Mouse (Mus musculus): ENCODE data around the gene Rack1.
"Not testable (repeated sequence)": the region's sequence is repeated elsewhere in the genome, so short reads cannot be mapped to it uniquely, and the experiment has no call there.

Gene Rack1

DNA sequence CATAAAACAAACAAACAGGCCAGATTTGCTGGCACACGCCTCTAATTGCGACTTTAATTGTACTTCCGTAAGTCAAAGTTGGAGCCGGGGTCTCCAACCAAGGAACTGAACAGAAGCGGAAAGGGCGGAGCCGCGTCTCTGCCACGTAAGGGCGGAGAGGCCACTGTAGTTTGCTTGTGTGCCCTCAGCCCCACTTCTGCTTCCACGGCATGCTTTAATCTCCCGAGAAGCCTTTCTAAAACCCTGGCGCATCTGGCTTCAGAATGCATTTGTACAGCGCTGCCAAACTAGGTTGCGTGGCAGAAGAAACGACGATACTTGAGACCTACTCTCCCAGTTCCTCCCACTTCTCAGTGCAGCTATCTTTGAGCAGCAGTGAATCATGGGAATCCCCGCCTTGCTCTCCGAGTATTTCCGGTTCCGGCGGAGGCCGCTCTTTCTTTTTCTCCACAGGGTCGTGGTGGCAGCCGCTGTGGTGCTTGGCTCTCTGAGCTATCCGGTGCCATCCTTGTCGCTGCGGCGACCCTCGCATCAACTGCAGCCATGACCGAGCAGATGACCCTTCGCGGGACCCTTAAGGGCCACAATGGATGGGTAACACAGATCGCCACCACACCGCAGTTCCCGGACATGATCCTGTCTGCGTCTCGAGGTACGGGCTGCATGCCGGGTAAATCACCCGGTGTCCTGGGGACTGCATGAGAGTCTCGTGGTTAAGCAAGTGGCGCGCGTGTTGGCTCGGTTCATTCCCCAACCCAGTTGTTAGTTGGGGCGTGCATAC, at the start of gene Rack1:
TSS of gene Rack1 (plus strand) at position 412 of the 781 bp plus-strand sequence.
- DNase-seq = peak; percentile 90

DNA sequence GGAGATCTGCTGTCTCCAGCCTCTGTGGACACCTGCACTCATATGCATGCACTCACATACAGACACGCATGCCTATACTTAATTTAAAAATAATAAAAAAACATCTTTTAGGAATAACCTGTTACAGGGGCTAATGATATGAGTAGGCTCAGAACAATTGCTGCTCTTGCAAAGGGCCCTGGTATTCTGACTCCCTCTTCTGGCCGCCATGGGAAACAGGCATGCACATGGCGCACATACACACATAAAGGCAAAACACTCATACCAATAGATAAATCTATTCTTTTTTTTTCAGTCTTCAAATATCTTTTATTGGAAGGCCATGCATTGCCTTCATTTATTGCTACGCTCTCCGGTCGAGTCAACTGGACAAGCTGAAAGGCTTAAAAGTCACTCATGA, 49.7 kb upstream of the Rack1 start:
- no peak for DNase-seq

DNA sequence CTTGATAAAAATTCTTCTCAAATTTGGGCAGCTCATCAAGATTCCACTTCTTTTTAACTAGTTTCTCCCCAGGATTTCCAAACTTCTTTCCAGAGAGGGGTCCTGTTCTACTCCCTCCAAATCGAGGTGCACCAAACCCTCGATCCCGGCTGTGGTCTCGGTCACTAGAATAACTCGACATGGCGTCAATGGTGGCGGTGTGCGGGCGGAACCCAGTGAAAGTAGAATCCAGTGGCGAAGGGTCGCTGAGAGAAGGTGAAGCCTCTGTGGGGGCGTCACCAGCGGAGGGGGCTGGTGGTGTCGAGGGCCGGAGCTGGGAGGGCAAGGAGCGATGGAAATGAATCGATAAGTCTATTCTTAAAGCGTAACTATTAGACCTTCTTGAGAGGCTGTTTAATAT, 46.6 kb upstream of the Rack1 start:
- DNase-seq = not testable (repeated sequence)

DNA sequence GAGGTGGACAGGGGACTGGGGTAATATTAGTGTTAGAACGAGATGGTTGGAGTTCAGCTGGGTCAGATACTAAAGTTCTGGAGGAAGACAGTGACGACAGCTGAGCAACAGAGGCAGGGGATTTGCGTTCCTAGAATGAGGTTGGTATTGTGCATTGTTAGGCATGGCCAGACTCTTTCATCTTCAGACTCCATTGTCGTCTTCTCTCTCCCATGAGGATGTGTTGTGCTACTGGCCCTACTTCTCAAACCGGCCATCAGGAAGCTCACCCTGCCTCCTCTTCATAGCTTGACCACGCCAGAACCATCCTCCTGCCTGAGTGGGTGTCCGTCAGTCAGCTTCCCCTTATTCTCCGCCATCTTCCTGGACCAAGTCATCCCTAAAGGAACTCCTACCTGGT, 41.1 kb upstream of the Rack1 start:
- no peak for DNase-seq

DNA sequence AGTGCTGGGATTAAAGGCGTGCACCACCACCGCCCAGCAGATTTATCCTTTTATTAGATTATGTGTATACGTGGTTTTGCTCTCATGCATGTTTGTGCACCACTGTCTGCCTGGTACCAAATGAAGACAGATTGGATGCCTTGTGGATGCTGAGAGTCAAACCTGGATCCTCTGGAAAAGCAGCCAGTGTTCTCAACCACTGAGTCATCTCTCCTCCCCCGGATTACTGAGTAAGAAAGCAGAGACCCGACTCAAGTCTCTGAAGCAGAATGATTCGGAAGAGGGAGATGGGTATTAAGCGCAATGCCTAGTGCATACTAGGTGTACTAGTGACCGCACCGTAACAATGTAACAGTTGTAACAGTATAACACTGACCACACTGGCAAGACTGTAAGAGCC, 36.0 kb upstream of the Rack1 start:
- no peak for DNase-seq

DNA sequence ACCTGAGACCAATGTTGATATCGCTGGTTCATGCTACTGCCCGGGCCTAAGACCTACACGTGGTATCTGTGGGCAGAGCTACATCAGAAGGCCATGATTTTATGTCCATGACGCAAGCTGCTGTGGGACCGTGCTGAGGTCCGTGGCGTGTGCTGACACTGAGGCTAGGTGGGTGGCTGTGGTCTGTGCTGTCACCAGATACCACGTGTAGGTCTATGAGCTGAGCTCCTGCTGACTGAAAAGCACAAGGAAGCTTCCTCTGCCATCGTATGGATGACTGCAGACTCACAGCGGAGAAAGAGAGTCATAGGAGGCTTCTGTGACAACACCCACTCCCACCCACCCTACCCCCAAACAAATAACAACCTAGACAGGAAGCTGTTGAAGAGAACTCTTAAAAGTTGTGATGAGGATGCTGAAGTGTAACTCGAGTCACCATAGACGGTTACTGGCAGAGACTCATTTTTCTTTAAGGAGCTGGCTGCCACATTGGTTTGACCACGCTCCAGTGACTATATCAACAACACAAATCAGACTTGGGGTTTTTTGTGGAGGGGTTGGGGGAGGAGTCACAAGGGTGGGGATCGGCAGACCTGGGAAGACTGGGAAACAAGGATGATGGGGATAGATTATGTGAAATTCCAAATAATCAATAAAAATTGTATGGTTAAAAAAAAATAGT, 32.8 kb upstream of the Rack1 start:
- DNase-seq = no peak

DNA sequence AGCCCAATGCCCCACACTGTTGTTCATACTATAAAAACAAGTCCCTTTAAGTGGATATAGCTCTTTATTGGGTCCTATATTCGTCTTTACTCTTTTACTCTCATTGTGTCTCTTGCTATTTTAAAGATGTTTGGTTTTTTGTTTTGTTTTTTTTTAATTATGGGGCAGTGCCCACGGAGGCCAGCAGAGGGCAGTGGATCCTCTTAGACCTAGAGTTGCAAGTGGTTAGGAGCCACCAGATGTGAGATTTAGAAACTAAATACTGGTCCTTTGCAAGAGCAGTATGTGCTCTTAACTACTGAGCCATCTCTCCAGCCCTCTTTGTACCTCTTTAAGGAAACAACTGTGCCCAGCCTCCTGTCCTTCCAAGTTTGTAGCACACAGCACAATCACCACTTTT, 28.4 kb upstream of the Rack1 start:
- no peak for DNase-seq

DNA sequence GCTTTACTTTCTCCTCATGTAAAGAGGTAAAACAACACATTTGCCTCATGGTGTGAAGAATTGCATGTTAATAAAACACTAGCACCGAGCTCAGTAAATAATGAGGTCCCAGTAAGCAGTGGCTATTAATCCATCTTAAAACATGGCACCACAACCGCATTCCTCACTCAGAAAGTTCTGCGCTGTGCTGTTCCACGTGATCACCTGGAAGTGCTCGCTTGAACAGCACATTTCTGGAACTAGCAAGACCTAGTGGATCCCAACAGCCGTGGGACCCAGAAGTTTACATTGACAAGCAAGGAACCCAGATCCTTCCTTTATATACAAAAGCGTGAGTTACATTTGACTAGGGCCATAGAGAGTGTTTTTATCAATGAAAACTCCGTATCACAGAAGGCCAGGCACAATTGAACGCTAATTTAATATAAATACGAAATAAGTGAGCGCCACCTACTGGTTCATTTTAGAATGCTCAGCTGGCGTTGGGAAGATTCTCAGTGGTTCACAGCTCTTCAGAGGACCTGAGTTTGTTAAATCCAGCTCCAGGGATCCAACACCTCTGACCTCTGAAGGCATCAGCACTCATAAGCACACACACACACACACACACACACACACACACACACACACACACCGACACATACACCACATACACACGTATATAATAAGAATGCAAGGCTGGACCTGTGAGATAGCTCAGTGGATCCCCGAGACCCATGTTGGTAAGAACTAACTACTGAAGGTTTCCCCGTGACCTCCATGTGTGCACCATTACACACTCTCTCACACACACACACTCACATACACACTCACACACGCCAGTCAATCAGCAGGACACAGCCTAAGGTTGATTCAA, 25.5 kb upstream of the Rack1 start:
- DNase-seq = no peak

DNA sequence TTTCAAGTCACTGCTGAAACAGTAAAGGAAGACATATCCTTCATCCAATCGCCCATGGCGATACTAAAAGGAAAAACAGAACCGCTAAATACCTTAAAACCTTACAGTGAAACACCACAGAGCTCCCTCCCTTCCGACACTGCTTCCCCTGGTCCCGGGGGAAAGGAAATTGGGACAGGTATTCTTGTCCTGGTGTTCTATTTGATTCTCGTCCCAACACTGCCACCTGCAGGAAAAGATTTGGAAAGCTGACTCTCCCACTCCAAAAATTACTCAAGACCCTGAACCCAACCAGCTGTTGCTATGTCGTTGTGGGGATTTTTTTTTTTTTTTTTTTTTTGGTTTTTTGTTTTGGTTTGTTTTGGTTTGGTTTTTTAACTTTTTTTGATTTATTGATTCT, 24.6 kb upstream of the Rack1 start:
- no peak for DNase-seq

DNA sequence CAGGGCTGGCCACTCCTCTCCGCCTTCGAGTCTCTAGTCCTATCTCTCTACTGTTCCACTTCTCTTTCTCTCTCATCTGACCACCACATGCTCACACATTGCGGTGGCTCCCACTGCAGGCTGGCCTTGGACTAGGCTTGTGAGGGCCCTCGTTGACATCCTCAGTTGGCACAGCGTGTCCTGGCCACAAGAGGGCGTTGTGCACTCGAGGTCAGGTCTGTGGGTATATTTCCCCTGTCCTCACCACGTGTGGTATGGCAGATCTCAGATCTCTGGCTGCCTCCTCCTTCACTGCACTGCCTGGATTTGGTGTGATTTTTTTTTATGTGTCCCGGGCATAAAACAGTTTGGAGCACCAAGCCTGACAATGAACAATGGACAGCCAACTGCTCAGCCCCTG, 23.5 kb upstream of the Rack1 start:
- DNase-seq = no peak

DNA sequence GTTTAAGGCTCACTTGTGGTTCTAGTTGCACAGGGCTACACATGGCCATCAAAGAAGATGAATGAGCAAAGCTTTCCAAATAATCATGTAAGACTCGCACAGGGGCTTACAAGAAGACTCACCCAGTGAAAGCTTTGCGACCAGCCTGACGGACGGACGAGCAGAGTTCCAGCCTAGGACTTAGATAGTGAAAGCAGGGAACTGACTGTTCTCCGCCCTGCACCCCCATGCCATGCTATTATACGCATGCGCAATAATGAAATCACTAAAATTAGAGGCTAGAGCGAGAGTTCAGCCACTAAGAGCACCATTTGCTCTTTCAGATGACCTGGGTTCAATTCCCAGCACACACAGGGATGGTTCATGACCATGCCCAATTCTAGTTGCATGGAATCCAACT, 22.8 kb upstream of the Rack1 start:
- no peak for DNase-seq

DNA sequence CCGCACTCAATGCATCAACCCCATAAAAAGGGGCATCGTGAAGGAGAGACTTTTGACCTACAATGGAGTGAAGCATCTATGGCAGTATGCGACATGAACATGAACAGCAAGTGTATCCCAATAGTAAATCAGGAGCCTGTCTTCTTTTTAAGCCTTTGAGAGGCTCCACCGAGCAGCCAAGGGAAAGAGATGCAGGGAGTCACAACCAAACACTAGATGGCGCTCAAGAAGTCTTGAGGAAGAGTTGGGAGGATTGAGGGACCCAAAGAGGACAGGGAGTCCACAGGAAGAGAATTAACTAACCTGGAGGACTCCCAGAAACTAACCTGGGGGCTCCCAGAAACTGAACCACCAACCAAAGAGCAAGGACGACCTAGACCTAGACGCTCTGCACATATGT, 20.7 kb upstream of the Rack1 start:
- no peak for DNase-seq

DNA sequence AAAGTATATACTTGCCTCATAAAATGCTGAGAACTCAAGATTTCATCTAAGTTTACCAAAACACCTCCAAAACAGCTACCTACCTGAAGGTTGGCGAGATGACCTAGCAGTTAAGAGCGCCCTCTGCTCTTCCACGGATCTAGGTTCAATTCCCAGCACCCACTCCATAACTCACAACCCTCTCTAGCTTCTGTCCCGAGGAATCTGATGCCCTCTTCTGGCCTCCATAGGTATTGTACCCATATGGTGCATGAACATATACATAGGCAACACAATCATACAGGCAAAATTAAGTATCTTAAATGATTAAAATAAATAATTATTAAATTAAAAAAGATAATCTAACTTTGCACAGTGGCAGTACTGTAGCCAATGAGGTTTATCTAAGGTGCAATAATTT, 17.9 kb upstream of the Rack1 start:
- no peak for DNase-seq

DNA sequence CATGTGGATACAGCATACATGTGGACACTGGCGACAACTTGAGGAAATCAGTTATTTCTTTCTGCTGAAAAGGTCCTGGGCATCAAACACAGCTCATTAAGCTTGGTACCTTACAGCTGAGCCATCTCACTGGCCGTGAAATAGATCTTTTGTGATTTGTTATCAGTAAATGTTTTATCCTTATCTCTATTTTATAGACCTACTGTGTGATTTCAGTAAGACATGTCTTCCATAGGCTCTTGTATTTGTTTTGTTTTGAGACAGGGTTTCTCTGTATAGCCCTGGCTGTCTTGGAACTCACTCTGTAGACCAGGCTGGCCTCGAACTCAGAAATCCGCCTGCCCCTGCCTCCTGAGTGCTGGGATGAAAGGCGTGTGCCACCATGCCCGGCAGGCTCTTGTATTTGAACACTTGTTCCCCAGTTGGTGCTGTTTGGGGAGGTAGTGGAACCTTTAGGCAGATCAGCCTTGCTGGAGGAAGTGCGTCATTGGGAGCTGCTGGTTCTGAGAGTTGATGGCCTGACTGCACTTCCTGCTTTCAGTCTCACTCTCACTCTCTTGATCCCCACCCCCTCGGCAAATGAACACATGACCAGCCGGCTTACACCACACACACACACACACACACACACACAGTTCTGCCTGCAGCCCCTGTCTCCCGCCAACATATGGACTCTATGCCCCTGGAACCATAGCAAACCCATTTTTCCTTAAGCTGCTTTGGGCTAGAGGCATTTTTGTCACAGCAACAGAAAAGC, 12.5 kb upstream of the Rack1 start:
- peak; percentile 47 for DNase-seq

DNA sequence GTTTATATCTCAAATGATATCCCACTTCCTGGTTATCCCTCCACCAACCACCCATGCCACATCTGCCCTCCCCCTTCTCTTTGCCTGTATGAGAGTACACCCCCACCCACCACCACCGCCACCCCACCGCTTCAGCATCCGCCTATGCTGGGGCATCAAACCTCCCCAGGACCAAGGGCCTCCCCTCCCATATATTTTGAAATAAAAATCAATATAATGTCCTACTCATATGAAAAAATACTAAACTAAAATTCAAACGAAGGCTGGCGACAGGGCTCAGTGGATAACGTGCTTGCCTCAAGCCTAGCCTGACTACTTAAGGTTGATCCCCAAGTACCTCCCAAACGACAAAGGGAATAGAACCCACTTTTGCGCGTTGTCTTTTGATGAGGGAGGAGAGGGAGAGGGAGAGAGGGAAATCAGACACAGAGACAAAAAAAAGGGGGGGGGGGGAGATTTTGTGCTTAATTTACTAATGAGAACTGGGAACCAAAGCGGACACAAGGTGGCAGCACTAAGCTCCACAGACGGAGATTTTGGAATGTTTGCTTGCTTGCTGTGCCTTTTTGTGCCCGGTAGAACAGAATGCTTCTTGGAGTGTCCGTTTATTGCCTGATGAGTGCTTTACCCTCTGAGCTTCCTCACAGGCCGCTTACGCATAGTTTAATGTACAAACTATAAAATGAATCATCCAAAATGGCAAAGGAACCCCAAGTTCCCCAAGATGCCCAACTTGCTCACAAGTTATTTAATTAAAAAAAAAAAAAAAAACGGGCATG, 11.6 kb upstream of the Rack1 start:
- DNase-seq = peak; percentile 80

DNA sequence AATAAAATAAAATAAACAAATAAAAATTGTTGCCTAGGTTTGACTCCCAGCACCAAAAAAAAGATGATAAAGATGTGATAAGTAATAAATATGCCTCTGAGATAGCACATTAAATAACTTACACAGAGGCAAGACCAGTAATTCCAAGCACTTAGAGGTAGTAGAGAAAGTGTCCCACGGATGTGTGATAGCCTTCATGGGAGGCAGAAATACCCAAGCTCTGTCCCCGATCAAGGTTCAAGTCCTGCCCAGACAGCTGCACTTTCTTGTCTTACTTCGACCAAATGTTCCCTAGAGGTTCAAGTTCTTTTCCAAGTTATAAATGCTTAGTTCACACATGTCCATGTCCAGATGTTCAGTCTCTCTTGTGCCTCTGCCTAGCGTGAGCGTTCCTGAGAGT, 10.9 kb upstream of the Rack1 start:
- no peak for DNase-seq

DNA sequence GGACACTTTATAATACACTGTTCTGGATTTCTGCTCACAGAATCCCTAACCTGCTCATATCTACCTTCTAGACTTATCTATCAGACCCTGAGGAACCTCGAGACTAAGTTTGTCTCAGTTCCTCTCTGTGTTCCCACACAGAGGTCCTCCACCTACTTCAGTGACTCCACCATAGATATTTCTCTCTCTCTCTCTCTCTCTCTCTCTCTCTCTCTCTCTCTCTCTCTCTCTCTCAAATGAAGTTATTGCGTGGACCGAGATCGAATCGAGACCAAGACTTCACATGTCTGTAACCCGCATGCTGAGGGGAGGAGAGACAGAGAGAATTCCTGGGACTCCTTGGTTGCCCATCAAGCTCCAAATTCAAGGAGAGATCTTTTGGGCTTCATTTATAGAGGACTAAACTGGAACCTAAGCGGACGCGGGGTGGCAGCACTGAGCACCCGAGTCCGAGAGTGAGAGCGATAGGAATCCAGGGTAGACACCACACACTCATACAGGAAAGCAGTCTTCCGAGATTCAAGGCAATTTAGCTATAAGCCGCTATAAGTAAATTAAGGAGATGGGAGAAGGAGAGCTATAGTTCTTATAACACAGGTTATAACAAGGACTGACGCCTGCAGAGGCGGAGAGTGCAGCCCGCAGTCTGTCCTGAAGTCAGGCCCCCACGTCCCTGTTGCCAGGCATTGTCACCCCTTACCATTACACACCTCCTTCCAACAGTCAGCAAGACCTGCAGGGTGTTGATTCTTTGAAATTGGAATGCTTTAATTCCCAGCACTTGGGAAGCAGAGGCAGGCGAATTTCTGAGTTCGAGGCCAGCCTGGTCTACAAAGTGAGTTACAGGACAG, 9.9 kb upstream of the Rack1 start:
- DNase-seq = peak; percentile 77

DNA sequence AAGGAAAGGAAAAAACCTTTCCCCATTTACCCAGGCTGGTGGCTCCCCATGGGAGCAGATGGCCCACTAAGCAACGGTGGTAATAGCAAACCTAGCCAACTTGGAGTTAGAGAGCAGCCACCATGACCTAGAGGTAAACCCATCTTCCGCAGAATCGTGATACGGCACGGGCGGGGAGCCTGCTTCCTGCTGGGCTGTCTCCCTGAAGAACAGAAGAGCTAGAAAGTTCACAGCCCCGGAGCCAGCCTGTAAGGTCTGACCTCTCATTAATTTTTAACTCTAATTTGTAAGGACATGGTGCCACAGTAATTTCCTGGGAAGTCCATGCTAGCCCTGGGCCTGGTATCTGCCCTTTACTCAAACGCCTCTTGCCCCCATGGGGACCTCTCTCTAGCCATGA, 9.2 kb upstream of the Rack1 start:
- no peak for DNase-seq

DNA sequence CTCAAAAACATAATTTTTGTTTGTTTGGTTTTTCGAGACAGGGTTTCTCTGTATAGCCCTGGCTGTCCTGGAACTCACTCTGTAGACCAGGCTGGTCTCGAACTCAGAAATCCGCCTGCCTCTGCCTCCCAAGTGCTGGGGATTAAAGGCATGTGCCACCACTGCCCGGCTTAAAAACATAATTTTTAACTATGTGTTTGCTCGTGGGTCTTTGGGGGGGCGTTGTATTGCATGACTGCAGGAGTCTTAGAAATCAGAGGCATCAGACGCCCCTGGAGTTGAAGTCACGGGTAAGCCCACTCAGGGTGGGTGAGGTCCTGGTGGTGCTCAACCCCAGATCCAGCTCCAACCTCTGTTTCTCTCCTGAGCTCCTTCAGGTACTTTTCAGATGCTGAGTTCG, 8.2 kb upstream of the Rack1 start:
- not testable (repeated sequence) for DNase-seq

DNA sequence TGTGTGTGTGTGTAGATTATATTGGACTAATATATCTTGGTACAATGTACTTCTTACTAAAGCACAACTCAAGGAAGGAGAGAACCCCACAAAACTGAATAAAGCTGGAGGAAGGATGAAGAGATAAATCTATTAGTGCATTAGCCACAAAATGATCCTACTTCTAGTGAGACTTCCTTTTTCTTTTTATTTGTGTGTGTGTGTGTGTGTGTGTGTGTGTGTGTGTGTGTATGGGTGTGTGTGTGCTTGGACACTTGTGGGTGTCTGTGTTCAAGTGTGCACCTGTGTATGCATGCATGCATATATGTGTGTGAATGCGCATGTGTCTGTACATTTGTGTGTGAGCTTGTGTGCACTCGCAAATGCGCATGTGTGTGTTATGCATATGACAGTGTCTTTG, 6.9 kb upstream of the Rack1 start:
- DNase-seq = no peak

DNA sequence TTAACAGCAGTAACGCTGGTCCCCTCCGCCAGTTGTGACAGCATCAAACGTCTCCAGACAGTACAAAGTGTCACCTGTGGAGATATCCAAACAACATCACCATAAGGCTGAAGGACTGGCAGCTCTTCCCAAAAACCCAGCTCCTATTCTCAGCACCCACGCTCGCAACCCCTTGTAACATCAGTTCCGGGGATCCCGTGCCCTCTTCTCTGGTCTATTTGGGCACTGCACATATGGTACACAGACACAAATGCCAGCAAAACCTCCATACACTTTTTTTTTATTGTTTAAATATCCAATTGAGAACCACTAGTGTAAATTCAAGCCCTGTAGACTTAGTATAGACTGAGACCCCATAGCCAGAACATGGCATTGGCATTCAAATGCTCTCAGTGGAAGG, 4.9 kb upstream of the Rack1 start:
- DNase-seq = no peak

All from cerebellum, adult 9-11 months (tissue).